Mouse (Mus musculus): Measurements from ENCODE around the gene Syn3.

The Syn3 gene

GRCm38 (mm10) chr10:86093109-86094035, 405.3 kb downstream of the Syn3 start:
- no peak for DNase-seq (ENCODE audit: low read depth)

- DNase-seq (ENCODE audit: low read depth) = peak; percentile 23
Measured at GRCm38 (mm10) chr10:86091919-86092318, 406.8 kb downstream of the Syn3 start.

- no peak for DNase-seq (ENCODE audit: low read depth)
Measured at GRCm38 (mm10) chr10:86079921-86080320, 418.8 kb downstream of the Syn3 start.

GRCm38 (mm10) chr10:86078761-86079160, 419.9 kb downstream of the Syn3 start:
- DNase-seq (ENCODE audit: low read depth) = no peak

GRCm38 (mm10) chr10:86077272-86077671, 421.4 kb downstream of the Syn3 start:
- no peak for DNase-seq (ENCODE audit: low read depth)

GRCm38 (mm10) chr10:86074971-86075711, 423.6 kb downstream of the Syn3 start:
- no peak for DNase-seq (ENCODE audit: low read depth)

- no peak for DNase-seq (ENCODE audit: low read depth)
Measured at GRCm38 (mm10) chr10:86074134-86074533, 424.6 kb downstream of the Syn3 start.

- DNase-seq (ENCODE audit: low read depth) = no peak
Measured at GRCm38 (mm10) chr10:86070751-86071150, 427.9 kb downstream of the Syn3 start.

GRCm38 (mm10) chr10:86069341-86069740, 429.4 kb downstream of the Syn3 start:
- no peak for DNase-seq (ENCODE audit: low read depth)

GRCm38 (mm10) chr10:86067911-86068310, 430.8 kb downstream of the Syn3 start:
- DNase-seq (ENCODE audit: low read depth) = no peak

GRCm38 (mm10) chr10:86066651-86067050, 432.0 kb downstream of the Syn3 start:
- DNase-seq (ENCODE audit: low read depth) = no peak

- no peak for DNase-seq (ENCODE audit: low read depth)
Measured at GRCm38 (mm10) chr10:86065661-86066060, 433.0 kb downstream of the Syn3 start.

- peak; percentile 22 for DNase-seq (ENCODE audit: low read depth)
Measured at GRCm38 (mm10) chr10:86064937-86065336, 433.8 kb downstream of the Syn3 start.

GRCm38 (mm10) chr10:86063018-86063384, 435.7 kb downstream of the Syn3 start:
- no peak for DNase-seq (ENCODE audit: low read depth)

GRCm38 (mm10) chr10:86062261-86063017, 436.3 kb downstream of the Syn3 start:
- no peak for DNase-seq (ENCODE audit: low read depth)

- DNase-seq (ENCODE audit: low read depth) = no peak
Measured at GRCm38 (mm10) chr10:86060267-86060666, 438.4 kb downstream of the Syn3 start.

- no peak for DNase-seq (ENCODE audit: low read depth)
Measured at GRCm38 (mm10) chr10:86057712-86058111, 441.0 kb downstream of the Syn3 start.

- no peak for DNase-seq (ENCODE audit: low read depth)
Measured at GRCm38 (mm10) chr10:86057286-86057685, 441.4 kb downstream of the Syn3 start.

- DNase-seq (ENCODE audit: low read depth) = no peak
Measured at GRCm38 (mm10) chr10:86056297-86056903, 442.3 kb downstream of the Syn3 start.

GRCm38 (mm10) chr10:86052818-86053522, 445.7 kb downstream of the Syn3 start:
- DNase-seq (ENCODE audit: low read depth) = no peak

- no peak for DNase-seq (ENCODE audit: low read depth)
Measured at GRCm38 (mm10) chr10:86050522-86050921, 448.2 kb downstream of the Syn3 start.

Measured in naive thymus-derived CD4-positive, alpha-beta T cell, adult 2 months (primary cell).